Mouse (Mus musculus): ENCODE data around the gene Itpr3. TPM values are rescaled to one million over a fixed set of nuclear protein-coding genes. Genes with fewer than 3 reads are reported as not detected.

Itpr3 gene
- total and polyA plus RNA-seq, 2 experiments from 2014 or later: 0.89 to 6.9 TPM

DNA sequence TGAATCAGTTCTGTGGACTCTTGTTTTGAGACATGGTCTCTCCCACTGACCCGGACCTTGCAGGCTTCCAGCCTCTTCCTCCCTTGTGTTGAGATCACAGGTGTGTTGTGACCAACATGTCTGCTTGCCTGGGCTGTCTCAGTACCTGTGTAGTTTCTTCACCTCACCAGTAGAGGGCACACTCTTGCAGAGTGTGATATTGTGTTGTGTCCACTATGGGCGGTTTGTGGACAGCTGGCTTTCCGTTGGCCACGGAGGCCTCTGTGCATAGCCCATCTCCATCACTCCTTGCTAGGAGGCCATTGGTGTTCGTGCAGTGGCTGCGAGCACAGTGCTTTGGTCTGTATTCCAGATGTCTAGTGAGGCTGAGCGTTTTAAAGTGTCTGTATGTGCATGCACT, 20.0 kb downstream of the Itpr3 start:
- TF ChIP-seq CTCF (IDR thresholded peaks at IDR 0.05; ENCODE audit: low read depth) (0 out of 2 replicates have a peak, but pooled peaks have one; percentile 9), EP300 (IDR thresholded peaks at IDR 0.05; ENCODE audit: low read depth) (no peak)
- Histone ChIP-seq H3K27me3 (ENCODE audit: control insufficient read depth, insufficient read depth, low read length) (no peaks in the 10 kb centered on the region), H3K9ac (replicated peaks; ENCODE audit: low read depth, low read length) (no peak overlapping the region), H3K4me1 (ENCODE audit: control insufficient read depth, insufficient read depth) (peaks cover 7% of the 10 kb centered on the region; the same call in 1 of the 2 replicates), H3K4me3 (ENCODE audit: low read depth, low read length) (no peak overlapping the region), H3K36me3 (replicated peaks; ENCODE audit: control insufficient read depth, insufficient read depth, low read length) (no peaks in the 10 kb centered on the region), H3K4me2 (ENCODE audit: low read depth, low read length) (no peak overlapping the region), H3K27ac (ENCODE audit: low read depth) (no peak overlapping the region), H3K9me3 (replicated peaks; ENCODE audit: control insufficient read depth, low read length) (peaks cover 5% of the 10 kb centered on the region; the same call in 1 of the 2 replicates)
- ATAC-seq (ENCODE audit: insufficient read depth, low read depth): no peak
- DNase-seq (ENCODE audit: low spot score): no peak
- WGBS: 88% methylated on average over 7 of the region's 7 CpGs

DNA sequence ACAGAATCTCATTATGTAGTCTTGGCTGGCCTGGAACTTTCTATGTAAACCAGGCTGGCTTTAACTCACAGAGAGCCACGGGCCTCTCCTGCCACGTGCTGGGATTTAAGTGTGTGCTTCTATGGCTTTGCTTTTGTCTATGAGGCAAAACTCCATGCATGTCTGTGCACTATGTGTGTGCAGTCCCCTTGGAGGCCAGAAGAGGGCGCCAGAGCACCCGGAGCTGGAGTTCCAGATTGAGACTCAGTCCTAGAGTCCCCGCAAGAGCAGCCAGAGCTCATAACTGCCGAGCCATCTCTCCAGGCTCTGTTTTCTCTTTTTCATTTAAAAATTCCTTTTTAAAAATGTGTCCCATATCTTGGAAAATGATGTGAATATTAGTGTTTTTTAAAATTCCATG, 20.8 kb downstream of the Itpr3 start:
- TF ChIP-seq CTCF (IDR thresholded peaks at IDR 0.05; ENCODE audit: low read depth) (no peak), EP300 (IDR thresholded peaks at IDR 0.05; ENCODE audit: low read depth) (no peak)
- 83% methylated on average over 6 of the region's 6 CpGs for WGBS
- Histone ChIP-seq H3K4me1 (ENCODE audit: control insufficient read depth, insufficient read depth) (peaks cover 7% of the 10 kb centered on the region; the same call in 1 of the 2 replicates), H3K9ac (replicated peaks; ENCODE audit: low read depth, low read length) (no peak overlapping the region), H3K36me3 (replicated peaks; ENCODE audit: control insufficient read depth, insufficient read depth, low read length) (no peaks in the 10 kb centered on the region), H3K27ac (ENCODE audit: low read depth) (no peak overlapping the region), H3K4me2 (ENCODE audit: low read depth, low read length) (no peak overlapping the region), H3K9me3 (replicated peaks; ENCODE audit: control insufficient read depth, low read length) (peaks cover 5% of the 10 kb centered on the region; the same call in 1 of the 2 replicates), H3K27me3 (ENCODE audit: control insufficient read depth, insufficient read depth, low read length) (no peaks in the 10 kb centered on the region), H3K4me3 (ENCODE audit: low read depth, low read length) (no peak overlapping the region)
- no peak for DNase-seq (ENCODE audit: low spot score)
- no peak for ATAC-seq (ENCODE audit: insufficient read depth, low read depth)

DNA sequence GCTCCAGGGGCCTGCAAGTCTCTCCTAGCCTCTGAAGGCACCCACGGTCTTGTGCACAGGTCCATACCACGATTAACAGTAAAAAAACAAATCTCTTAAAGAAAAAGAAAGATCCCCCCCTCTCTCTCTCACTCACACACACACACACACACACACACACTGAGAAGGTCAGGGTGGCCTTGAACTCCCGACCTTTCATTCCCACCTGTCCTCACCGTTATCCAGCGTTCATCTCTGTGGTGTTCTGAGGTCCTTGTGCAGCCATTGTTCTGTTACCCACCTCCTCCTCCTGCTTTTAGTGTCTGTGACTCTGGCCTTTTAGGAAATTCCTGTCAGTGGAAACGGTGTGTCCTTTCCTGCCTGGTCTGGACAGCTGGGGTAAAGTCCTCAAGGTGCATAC, 21.4 kb downstream of the Itpr3 start:
- peaks cover 5% of the 10 kb centered on the region; the same call in 1 of the 2 replicates for H3K9me3 ChIP-seq (replicated peaks; ENCODE audit: control insufficient read depth, low read length)
- DNase-seq (ENCODE audit: low spot score): no peak
- H3K9ac ChIP-seq (replicated peaks; ENCODE audit: low read depth, low read length): no peak overlapping the region
- no peaks in the 10 kb centered on the region for H3K27me3 ChIP-seq (ENCODE audit: control insufficient read depth, insufficient read depth, low read length)
- no peak for ATAC-seq (ENCODE audit: insufficient read depth, low read depth)
- WGBS: 68% methylated on average over 6 of the region's 6 CpGs
- H3K4me1 ChIP-seq (ENCODE audit: control insufficient read depth, insufficient read depth): peaks cover 7% of the 10 kb centered on the region; the same call in 1 of the 2 replicates
- no peak overlapping the region for H3K4me2 ChIP-seq (ENCODE audit: low read depth, low read length)
- H3K27ac ChIP-seq (ENCODE audit: low read depth): no peak overlapping the region
- TF ChIP-seq CTCF (IDR thresholded peaks at IDR 0.05; ENCODE audit: low read depth): no peak
- no peaks in the 10 kb centered on the region for H3K36me3 ChIP-seq (replicated peaks; ENCODE audit: control insufficient read depth, insufficient read depth, low read length)
- no peak overlapping the region for H3K4me3 ChIP-seq (ENCODE audit: low read depth, low read length)

DNA sequence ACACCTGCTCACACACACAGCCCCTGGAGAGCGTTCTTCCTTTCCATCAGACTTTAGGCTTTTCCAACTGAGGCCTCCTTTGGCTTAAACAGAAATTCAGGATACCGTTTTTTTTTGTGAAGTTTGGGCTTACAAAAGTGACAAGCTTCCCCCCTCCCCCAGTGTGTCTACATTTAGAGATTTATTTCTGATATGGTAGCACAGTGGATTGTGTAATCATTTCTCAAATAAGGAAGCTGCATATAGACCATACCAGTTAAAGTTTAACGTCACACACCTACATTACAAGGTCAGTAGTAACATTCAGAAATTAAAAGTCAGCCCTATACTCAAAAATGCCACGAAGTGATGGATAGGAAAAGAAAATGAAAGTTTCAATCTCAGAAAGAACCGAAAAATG, 24.8 kb downstream of the Itpr3 start:
- Histone ChIP-seq H3K4me3 (ENCODE audit: low read depth, low read length) (no peak overlapping the region), H3K4me2 (ENCODE audit: low read depth, low read length) (no peak overlapping the region), H3K9me3 (replicated peaks; ENCODE audit: control insufficient read depth, low read length) (peaks cover 5% of the 10 kb centered on the region; the same call in 1 of the 2 replicates), H3K27me3 (ENCODE audit: control insufficient read depth, insufficient read depth, low read length) (no peaks in the 10 kb centered on the region), H3K36me3 (replicated peaks; ENCODE audit: control insufficient read depth, insufficient read depth, low read length) (no peaks in the 10 kb centered on the region), H3K4me1 (ENCODE audit: control insufficient read depth, insufficient read depth) (no peaks in the 10 kb centered on the region), H3K9ac (replicated peaks; ENCODE audit: low read depth, low read length) (no peak overlapping the region), H3K27ac (ENCODE audit: low read depth) (no peak overlapping the region)
- TF ChIP-seq CTCF (IDR thresholded peaks at IDR 0.05; ENCODE audit: low read depth) (no peak), EP300 (IDR thresholded peaks at IDR 0.05; ENCODE audit: low read depth) (no peak)
- no peak for ATAC-seq (ENCODE audit: insufficient read depth, low read depth)
- DNase-seq (ENCODE audit: low spot score): no peak
- 79% methylated on average over 5 of the region's 5 CpGs for WGBS

DNA sequence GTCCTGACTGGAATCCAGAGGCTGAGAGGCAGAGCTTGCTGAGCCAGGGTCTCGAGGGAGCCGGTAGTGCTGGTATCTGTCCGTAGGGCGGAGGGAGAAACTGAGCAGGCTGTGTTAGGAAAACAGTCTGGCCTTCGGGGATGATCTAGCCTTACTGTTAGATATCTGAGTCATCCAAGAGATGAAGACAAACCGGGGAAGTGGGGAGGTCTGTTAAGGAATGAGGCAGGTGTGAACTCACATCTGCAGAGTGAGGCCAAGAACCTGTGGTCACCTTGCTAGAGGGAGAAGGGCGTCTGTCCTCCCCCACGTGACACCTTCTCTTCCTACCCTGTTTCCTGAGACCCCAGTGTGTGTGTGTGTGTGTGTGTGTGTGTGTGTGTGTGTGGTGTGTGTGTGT, 25.7 kb downstream of the Itpr3 start:
- 53% methylated on average over 8 of the region's 8 CpGs for WGBS
- H3K4me3 ChIP-seq (ENCODE audit: low read depth, low read length): no peak overlapping the region
- no peaks in the 10 kb centered on the region for H3K27me3 ChIP-seq (ENCODE audit: control insufficient read depth, insufficient read depth, low read length)
- H3K27ac ChIP-seq (ENCODE audit: low read depth): no peak overlapping the region
- TF ChIP-seq EP300 (IDR thresholded peaks at IDR 0.05; ENCODE audit: low read depth): no peak
- TF ChIP-seq CTCF (IDR thresholded peaks at IDR 0.05; ENCODE audit: low read depth): no peak
- ATAC-seq (ENCODE audit: insufficient read depth, low read depth): no peak
- DNase-seq (ENCODE audit: low spot score): no peak
- no peaks in the 10 kb centered on the region for H3K4me1 ChIP-seq (ENCODE audit: control insufficient read depth, insufficient read depth)
- H3K36me3 ChIP-seq (replicated peaks; ENCODE audit: control insufficient read depth, insufficient read depth, low read length): no peaks in the 10 kb centered on the region
- H3K9ac ChIP-seq (replicated peaks; ENCODE audit: low read depth, low read length): no peak overlapping the region
- H3K4me2 ChIP-seq (ENCODE audit: low read depth, low read length): no peak overlapping the region
- peaks cover 3% of the 10 kb centered on the region; the same call in 1 of the 2 replicates for H3K9me3 ChIP-seq (replicated peaks; ENCODE audit: control insufficient read depth, low read length)

DNA sequence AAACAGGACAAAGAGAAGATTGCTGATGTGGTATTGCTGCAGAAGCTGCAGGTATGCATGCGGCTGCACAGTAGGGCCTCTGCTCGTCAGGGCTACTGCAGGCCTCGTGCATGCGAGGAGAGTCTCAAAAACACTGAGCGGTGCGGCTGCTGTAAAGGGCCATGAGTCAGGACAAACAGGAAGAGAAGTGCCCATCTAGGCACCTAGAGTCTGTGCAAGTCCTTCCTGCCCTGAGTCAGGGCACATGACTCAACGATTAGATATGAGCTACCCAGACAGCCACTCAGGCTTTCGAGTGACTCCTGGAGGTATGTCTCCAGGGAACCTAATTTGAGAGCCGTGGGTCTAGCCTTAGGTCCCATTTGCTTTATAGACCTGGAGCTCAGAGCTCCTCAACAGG, 26.5 kb downstream of the Itpr3 start:
- WGBS: 37% methylated on average over 9 of the region's 9 CpGs
- Histone ChIP-seq H3K4me3 (ENCODE audit: low read depth, low read length) (no peak overlapping the region), H3K27me3 (ENCODE audit: control insufficient read depth, insufficient read depth, low read length) (no peaks in the 10 kb centered on the region), H3K9ac (replicated peaks; ENCODE audit: low read depth, low read length) (no peak overlapping the region), H3K4me1 (ENCODE audit: control insufficient read depth, insufficient read depth) (no peaks in the 10 kb centered on the region), H3K27ac (ENCODE audit: low read depth) (0 out of 2 replicates have a peak overlapping the region, but pooled peaks have one; percentile 4), H3K36me3 (replicated peaks; ENCODE audit: control insufficient read depth, insufficient read depth, low read length) (no peaks in the 10 kb centered on the region), H3K4me2 (ENCODE audit: low read depth, low read length) (no peak overlapping the region), H3K9me3 (replicated peaks; ENCODE audit: control insufficient read depth, low read length) (no peaks in the 10 kb centered on the region)
- DNase-seq (ENCODE audit: low spot score) (no peak), ATAC-seq (ENCODE audit: insufficient read depth, low read depth) (no peak)
- no peak for TF ChIP-seq EP300 (IDR thresholded peaks at IDR 0.05; ENCODE audit: low read depth)
- no peak for TF ChIP-seq CTCF (IDR thresholded peaks at IDR 0.05; ENCODE audit: low read depth)
